Mouse (Mus musculus) thymus, adult 2 months (tissue): ENCODE measurements around the gene Adipoq. TPM values are rescaled to one million over a fixed set of nuclear protein-coding genes. Genes with fewer than 3 reads are reported as not detected.
A peak's percentile ranks its signal among the peaks of the same experiment; 100 is the strongest.

Experiments
- DNase-seq: peaks from one replicate; pipeline ENCODE4 v3.0.0; 2021
- H3K27ac ChIP-seq: fragments of 200-500 bp; 2 replicates; pipeline ENCODE4 v1.5.1; 2012; ENCODE audit warnings: low read length, control low read depth; ENCODE audit not compliant: control insufficient read depth, insufficient read depth
- H3K27me3 ChIP-seq: fragments of 200-500 bp; 2 replicates; pipeline ENCODE4 v1.6.1; 2012; ENCODE audit warnings: mild to moderate bottlenecking, low read length, moderate library complexity, mixed read lengths; ENCODE audit not compliant: control insufficient read depth, insufficient read depth
- H3K36me3 ChIP-seq: fragments of 200-500 bp; 2 replicates; pipeline ENCODE4 v1.6.1; 2012; ENCODE audit warnings: mild to moderate bottlenecking, low read length, moderate library complexity; ENCODE audit not compliant: control insufficient read depth, insufficient read depth
- H3K4me1 ChIP-seq: fragments of 200-500 bp; replicated peaks from 2 replicates; pipeline ENCODE4 v1.6.1; 2012; ENCODE audit warnings: low read length; ENCODE audit not compliant: control insufficient read depth, insufficient read depth
- H3K4me3 ChIP-seq: fragments of 200-500 bp; 2 replicates; pipeline ENCODE4 v1.5.1; 2012; ENCODE audit warnings: mild to moderate bottlenecking, low read length, control low read depth, moderate library complexity; ENCODE audit not compliant: control insufficient read depth, insufficient read depth
- CTCF ChIP-seq: fragments of 200-500 bp; IDR thresholded peaks from 2 replicates; pipeline ENCODE4 v1.5.1; 2012; ENCODE audit warnings: mild to moderate bottlenecking, control low read depth, low read length, moderate library complexity, borderline replicate concordance; ENCODE audit not compliant: control insufficient read depth, poor library complexity, insufficient read depth; ENCODE audit errors: extremely low read depth
- POLR2A ChIP-seq: fragments of 200-500 bp; IDR thresholded peaks from 2 replicates; pipeline ENCODE4 v1.6.1; 2012; ENCODE audit warnings: mild to moderate bottlenecking, low read length, control low read depth, moderate library complexity; ENCODE audit not compliant: control insufficient read depth, poor library complexity, insufficient read depth; ENCODE audit errors: extremely low read depth
- WGBS: fragments of 180-500 bp; shearing (Covaris S2); methylation state at CpG from one replicate; pipeline ENCODE4 v1.1.7; 2018; 5-methylcytosine and 5-hydroxymethylcytosine counted together
- polyA plus RNA-seq: library from polyadenylated mRNA; depleted of rRNA; stranded (reverse); fragments of >200 nt; gene quantifications from 2 replicates; pipeline ENCODE4 v1.2.3, GENCODE M21; 2012

Adipoq gene
- polyA plus RNA-seq, 1 experiment, result 61.3 TPM

- TF ChIP-seq POLR2A (no peak), CTCF (peak; percentile 39; the same call in 1 of the 2 replicates)
- H3K4me3 ChIP-seq, result peak overlapping the region; percentile 88
- no peaks in the 10 kb centered on the region for H3K4me1 ChIP-seq
- DNase-seq, result peak; percentile 84
- H3K36me3 ChIP-seq, result peaks cover 45% of the 10 kb centered on the region
- under 1% methylated on average over 52 of the region's 52 CpGs for WGBS
- peak overlapping the region; percentile 86 for H3K27ac ChIP-seq
- no peaks in the 10 kb centered on the region for H3K27me3 ChIP-seq
Measured at GRCm38 (mm10) chr16:23107946-23108759, 38.2 kb upstream of the Adipoq start.

GRCm38 (mm10) chr16:23108943-23109342 lies 37.4 kb upstream of the Adipoq start:
- H3K36me3 ChIP-seq, result peaks cover 50% of the 10 kb centered on the region
- 13% methylated on average over 5 of the region's 5 CpGs for WGBS

GRCm38 (mm10) chr16:23109350-23110280 lies 36.7 kb upstream of the Adipoq start:
- H3K27me3 ChIP-seq, result no peaks in the 10 kb centered on the region
- H3K27ac ChIP-seq, result no peak overlapping the region
- no peak overlapping the region for H3K4me3 ChIP-seq
- TF ChIP-seq CTCF (no peak), POLR2A (no peak)
- DNase-seq, result no peak
- H3K4me1 ChIP-seq, result no peaks in the 10 kb centered on the region
- peaks cover 54% of the 10 kb centered on the region for H3K36me3 ChIP-seq
- WGBS, result 47% methylated on average over 5 of the region's 5 CpGs

More at GRCm38 (mm10) chr16:23108943-23109342, 37.4 kb upstream of the Adipoq start:
- TF ChIP-seq CTCF, result no peak
- no peak for TF ChIP-seq POLR2A
- DNase-seq, result no peak
- Histone ChIP-seq H3K4me1 (no peaks in the 10 kb centered on the region), H3K4me3 (no peak overlapping the region), H3K27ac (no peak overlapping the region), H3K27me3 (no peaks in the 10 kb centered on the region)

GRCm38 (mm10) chr16:23112348-23112747 lies 34.0 kb upstream of the Adipoq start:
- peaks cover 67% of the 10 kb centered on the region for H3K36me3 ChIP-seq
- DNase-seq, result no peak
- WGBS, result 93% methylated on average over 12 of the region's 12 CpGs

GRCm38 (mm10) chr16:23112861-23113435 lies 33.4 kb upstream of the Adipoq start:
- no peak for TF ChIP-seq POLR2A
- TF ChIP-seq CTCF, result no peak
- Histone ChIP-seq H3K4me1 (no peaks in the 10 kb centered on the region), H3K4me3 (no peak overlapping the region), H3K27me3 (no peaks in the 10 kb centered on the region), H3K27ac (no peak overlapping the region), H3K36me3 (peaks cover 69% of the 10 kb centered on the region)
- DNase-seq, result no peak
- 78% methylated on average over 9 of the region's 9 CpGs for WGBS

More at GRCm38 (mm10) chr16:23112348-23112747, 34.0 kb upstream of the Adipoq start:
- Histone ChIP-seq H3K4me1 (no peaks in the 10 kb centered on the region), H3K27me3 (no peaks in the 10 kb centered on the region), H3K27ac (no peak overlapping the region), H3K4me3 (no peak overlapping the region)
- TF ChIP-seq POLR2A, result no peak
- TF ChIP-seq CTCF, result no peak

GRCm38 (mm10) chr16:23113903-23114302 lies 32.4 kb upstream of the Adipoq start:
- Histone ChIP-seq H3K4me3 (no peak overlapping the region), H3K27me3 (no peaks in the 10 kb centered on the region), H3K27ac (no peak overlapping the region), H3K36me3 (peaks cover 67% of the 10 kb centered on the region), H3K4me1 (no peaks in the 10 kb centered on the region)
- TF ChIP-seq POLR2A (no peak), CTCF (no peak)
- no peak for DNase-seq
